Mouse (Mus musculus) layer of hippocampus, postnatal 10 days (tissue): ENCODE results near the gene Syne2. TPM values are rescaled to one million over a fixed set of nuclear protein-coding genes. Genes with fewer than 3 reads are reported as not detected.

Experiments used
- DNase-seq, 2 experiments: peaks; one replicate each; pipeline ENCODE4 v3.0.0; 2021; ENCODE audit warnings: low spot score in 2 of 2
- total RNA-seq, 2 experiments: library from RNA; stranded (reverse); gene quantifications; 2 replicates each; pipeline ENCODE4 v1.2.3; 2021

Gene Syne2
- total RNA-seq, 2 experiments from 2014 or later = 29.2 to 29.4 TPM

DNA sequence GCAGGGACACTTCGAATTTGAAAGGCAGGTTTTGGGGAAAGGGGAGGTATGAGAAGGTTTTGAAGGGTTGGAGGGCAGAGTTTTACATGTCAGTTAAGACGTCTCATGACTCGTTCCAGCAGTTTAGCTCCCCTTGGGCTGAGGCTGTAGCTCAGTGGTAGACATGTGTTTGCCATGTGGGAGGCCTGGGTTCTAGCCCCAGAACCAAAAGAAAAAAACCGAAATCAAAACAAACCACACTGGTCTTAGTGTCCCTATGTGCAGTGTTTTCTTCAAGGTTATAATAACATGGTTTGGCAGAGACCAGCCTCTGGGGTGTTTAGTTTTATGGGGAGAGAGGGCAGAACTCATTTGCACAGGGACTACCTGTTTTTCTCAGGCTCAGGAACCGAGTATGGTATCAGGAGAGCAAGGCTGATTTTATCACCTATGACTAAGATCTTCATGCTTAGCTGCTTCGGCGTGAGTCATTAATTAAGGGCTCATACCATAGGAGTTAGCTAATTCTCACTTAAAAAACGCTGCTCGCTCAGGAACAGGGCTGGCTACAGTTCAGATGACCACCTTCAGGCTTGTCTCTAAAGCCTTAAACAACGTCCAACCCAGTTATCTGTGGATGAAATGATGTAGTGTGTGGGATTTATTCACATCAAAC lies 8.9 kb downstream of the Syne2 start:
- DNase-seq = no peak

DNA sequence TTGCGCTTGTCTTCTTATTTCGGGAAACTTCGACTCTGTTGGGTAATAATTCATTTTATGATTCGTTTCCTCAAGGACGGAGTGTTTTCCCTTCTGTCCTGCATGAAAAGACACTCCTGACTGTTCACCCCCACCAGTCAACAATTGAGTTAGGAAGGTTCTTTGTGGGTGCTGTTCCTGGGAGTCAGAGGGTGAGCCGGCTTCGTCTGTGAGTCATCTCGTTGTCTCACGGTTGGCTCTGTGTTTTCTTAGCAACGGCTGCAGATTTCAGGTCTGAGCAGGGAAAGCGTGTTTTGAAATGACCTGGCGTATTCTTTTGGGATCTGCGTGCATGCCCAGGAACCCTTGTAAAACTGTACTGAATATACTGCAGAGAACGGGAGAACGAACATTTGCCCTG lies 9.8 kb downstream of the Syne2 start:
- DNase-seq = no peak

DNA sequence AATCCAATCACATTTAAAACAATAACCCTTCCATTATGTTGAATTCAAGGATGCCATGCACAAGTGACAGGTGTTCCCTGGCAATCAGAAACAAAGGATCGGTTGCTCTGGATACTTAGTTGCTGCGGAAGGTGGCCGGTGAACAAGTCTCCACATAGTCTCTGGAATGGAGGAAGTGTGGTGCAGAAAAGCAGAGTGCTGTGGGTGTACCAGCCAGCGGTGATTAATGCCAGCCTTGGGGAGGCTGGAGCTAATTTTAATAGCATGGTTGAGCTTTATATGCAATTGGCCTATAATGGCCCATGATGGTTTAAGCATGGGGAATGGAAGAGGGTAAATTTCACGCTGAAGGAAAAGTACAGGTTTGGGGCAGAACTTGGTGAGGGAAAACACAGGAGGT lies 11.7 kb downstream of the Syne2 start:
- DNase-seq = no peak

DNA sequence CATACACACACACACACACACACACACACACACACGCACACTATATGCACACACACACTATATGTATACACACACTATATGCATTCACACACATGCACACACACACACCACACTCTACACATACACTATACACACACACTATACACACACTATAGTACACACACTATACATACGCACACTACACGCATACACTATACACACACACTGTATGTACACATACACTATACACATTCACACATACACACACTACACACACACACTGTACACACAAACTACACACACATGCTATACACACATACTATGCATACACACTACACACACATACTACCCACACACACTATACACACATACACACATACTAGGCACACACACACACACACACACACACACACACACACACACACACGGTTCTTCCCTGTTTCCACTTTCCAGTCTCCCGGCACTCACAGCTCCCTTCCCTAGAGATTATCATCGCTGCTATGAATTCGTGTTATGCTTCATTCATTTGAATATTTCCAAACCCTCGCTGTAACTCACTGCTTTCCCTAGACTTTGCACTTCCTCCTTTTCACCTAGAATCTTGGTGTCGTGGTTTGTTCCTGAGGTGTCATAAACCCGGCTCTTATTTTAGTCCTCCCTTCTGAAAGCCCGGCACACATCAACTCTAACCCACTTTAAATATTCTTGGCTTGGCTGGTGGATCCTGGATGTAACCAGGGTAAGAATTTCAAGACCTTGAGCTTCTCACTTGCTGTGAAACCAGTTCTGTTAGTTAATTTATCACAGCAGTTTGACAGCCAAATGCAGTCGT lies 15.4 kb downstream of the Syne2 start:
- DNase-seq = no peak

DNA sequence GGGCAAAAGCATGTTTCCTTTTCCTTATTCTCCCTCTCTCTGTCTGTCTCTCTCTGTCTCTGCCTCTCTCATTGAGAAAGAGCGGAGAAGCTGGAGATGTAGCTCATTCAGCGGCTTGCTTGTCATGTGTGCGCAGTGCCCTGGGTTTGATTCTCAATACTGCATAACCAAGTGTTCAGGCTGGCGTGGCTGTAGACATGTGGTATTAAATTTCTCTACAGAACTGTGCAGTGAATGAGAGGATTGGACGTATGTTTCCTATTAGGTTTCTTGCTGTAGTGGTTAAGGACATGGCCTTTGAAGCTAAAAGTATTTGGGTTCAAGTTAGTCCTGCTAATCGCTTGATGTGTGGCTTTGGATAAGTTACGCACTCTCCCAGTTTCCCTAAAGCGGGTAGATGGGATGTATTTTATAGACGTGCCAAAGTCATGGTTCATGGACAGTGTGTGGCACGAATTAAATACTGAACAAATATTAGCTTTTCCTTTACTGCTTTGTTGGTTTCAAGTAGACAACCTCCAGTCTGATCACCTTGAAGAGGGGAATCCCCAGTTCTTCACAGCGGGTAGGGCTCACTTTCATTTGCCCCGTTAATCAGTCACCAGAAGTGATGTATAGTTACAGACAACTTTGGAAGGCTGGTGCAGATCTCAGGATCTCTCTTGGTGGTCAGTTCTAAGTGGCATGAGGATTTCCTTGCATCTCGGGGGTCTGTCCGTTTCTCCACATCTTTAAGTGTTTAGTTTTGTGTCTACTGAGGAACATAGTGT lies 16.2 kb downstream of the Syne2 start:
- DNase-seq = no peak

DNA sequence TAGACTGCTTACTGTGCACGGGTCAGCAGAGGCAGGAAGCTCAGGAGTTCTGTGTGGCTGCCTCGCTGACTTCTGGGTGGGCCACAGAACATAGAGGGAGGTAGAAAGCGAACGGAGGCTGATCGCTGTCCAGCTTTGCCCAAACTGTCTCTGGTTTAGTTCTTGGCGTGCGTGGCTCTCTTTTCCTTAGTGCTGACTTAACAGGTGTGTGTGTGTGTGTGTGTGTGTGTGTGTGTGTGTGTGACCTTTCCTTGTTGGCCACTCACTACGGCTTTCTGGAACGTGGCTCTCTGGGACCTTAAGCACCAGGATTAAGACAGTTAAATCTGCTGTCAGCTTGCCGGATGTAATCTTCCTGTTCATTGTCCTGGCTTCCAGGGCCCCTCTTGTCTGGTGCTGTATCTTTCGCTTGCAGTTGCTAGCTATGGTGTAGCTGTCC lies 18.6 kb downstream of the Syne2 start:
- no peak for DNase-seq

DNA sequence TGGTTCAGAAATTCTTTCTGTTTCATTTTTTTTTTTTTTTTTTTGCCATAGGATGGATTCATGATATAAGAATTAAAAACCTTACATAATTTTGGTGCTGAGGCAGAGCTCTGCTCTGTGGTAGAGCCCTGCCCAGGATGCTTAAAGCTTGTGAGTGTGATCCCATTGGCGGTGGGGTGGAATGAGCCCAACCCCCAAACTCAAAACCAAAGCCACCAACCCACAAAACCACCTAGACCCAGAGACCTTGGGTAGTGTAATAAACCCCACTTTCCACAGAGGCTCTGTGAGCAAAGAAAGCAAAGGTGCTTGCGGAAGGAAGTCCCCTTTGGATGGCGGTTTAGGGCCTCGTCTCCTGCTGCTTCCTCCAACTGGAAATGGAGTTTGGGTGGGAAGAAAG lies 19.5 kb downstream of the Syne2 start:
- no peak for DNase-seq

DNA sequence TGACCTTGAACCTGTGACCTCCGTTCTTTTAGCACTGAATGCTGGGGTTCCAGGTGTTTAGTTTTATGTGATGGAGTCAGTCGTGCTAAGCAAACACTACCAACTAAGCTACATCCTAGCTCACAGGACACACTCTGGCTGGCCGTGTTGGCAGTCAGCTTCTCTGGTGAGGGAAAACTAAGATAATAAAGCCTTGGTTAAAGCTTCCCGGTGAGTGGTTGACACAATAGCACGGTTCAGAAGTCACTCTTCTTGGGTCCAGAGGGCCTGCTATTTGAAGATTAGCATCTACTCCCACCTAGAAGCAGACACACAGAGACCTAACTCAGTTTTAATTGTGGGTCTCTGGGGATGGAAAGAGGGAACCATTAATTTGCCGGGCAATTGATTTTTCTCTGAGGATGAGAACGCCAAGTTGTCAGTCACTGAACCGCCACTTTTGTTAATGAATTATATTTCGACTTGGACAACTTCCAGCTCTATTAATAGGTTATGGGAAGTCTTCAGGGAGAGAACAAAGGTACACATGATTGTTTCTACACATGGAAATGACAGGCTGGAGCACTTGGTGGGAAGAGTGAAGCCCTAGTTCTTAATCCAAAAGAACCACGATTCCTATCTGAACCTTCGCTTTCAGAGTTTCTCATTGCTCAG lies 21.3 kb downstream of the Syne2 start:
- DNase-seq = no peak

DNA sequence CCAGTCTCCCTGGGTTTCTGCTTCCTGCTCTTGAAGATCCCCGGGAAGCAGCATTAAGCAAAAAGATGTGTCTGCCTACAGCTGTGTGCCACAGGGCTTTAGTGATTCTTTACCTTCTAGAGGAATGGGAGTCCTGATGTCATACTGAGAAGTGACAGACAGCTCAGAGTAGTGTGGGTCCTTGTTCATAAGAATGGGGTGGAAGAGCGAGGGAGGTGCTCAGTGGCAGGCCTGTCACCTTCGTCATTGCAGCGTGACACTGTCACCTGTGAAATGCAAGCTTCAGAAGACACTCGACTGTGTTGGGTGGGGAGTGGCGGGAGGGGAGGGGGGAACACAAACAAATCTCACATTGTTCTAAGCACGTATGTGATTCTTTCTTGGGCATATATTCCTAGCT lies 23.2 kb downstream of the Syne2 start:
- no peak for DNase-seq

DNA sequence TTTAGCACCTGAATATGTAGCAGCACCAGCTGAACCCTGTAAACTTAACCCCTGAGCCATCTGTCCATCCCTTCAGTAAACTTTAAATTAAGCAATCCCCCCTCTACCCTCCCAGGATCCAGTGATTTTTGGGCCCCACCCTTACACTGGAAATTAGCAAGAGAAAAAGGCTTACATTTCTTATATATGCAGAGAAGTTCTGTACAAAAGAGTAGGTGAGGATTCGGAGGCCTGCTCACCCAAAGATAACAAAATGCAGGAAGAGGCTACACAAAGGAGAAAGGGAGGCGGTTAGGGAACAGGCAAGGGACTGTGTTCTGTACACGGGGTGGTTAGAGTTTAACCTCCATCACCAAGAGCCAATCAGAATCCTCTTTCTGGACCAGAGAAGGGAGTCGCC lies 26.4 kb downstream of the Syne2 start:
- DNase-seq = no peak

DNA sequence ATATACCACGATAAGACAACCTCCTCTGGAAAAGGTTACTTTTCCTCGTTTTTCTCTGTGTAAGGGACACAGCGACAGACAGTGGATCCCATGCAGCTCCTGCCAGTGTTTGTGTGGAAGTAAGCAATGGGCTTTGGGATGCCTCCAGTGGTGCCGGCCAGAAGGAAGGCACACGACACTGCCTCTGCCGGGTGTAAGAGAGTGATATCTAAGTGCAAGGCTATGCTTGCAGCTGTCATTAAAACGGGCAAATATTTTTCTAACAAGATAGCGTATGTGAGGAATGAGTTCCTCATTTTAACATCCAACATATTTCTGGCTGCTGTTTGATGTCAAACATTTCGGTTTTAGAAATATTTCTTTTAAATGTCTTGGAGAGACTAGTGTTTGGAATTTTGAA lies 27.1 kb downstream of the Syne2 start:
- DNase-seq = no peak

DNA sequence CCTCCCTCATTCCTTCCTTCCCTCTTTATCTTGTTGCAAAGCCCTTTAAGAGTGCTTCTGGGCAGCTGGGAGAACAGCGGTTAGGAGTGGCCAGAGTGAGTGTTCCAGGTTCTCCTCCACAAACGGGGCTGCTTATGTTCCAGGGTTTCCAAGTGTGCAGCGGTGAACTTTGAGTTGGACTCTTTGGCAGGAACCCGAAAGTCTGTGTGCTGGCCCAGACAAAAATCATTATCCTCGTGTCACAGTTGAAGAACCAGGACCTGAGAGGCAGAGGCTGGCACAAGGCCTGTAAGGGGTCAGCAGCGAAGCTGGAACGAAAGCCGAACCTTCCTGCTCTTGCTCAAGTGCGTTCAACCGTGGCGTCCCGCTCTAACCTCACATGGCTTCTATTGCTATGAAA lies 28.6 kb downstream of the Syne2 start:
- no peak for DNase-seq

DNA sequence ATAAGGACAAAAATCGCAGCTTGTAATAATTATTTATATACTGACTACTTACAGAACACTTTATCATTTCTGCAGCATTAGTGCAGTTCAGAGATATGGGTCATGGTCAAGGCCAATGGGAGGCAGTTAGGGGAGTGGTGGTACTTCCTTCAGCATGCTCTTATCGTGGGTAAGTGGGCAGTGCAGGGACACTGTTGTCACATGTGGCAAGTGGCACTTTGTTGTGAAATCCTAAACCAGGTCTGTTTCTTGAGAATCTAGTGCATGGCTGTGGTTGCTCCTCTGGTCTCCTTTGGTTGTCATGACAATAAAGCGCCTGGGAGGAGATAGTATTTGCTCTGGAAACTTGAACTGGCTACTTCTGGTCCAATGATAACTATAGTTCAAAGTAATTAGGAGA lies 32.3 kb downstream of the Syne2 start:
- no peak for DNase-seq

DNA sequence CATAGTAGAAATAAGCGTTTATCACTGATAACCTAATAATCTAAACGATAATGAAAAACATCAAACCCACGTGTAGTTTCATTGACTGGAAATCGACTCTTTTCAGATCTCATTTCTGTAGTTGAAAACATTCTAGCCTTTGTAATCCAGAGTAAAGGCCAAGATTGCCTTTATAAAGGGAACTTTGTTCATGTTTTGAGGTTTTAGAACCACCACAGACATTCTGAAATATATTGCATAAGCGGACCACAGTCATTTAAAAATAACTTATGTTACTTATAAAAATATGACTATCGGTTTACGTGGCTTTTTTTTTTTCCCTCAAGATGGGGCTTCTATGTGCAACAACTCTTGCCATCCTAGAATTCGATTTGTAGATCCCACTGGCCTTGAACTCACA lies 33.5 kb downstream of the Syne2 start:
- DNase-seq = no peak

DNA sequence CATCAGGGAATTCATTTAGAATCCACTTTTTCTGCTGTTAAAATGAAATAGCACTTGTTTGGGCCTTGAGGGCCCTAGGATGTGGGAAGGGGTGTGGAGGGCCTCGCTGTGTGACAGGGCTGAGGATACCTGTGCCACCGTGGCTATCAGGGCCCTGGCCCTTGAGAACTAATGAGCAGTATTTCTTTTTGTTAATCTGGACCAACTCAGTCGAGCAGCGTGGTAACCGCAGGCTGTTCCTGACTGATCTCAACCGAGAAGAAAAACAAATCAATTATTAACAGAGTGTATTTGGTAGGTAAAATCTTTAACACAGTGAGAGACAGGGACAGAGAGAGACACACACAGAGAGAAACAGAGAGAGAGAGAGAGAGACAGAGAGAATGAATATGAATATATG lies 34.5 kb downstream of the Syne2 start:
- no peak for DNase-seq

DNA sequence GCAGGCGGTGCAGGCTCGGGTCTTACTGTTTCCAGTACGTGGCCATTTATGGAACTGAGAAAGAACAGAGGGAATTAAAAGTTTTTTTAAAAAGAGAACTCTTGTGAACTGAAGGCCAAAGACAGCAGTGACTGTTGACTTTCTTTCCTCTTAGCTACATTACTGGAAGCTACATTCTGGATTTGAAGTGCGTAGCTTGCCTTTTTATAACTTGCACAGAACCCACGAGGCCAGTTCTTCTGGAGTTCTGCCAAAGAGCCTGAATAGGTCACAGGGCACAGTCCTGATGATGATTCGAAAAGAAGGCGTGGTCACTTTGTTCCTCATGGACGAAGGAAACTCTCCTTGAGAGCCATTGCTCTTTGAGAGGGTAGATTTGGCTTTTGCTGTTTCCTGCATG lies 35.6 kb downstream of the Syne2 start:
- no peak for DNase-seq

DNA sequence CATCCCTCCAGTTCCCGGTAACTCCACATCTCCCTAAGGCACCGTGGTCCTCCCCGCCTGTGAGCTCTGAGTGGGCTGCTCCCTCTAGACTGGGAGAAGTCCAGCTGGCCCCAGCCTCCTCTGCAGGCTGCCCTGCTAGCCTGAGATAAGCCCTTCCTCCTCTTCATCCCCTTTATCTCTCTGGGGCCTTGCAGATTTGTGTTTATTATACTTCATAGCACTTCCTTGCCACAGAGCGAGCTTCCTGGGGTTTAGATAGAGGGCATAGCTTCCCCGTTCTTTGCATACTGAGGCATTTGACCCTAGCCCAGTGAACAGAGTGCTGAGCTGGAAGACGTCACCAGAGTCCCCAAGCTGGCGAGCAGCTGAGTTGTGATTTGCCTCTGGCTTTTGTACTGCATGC lies 37.1 kb downstream of the Syne2 start:
- no peak for DNase-seq

DNA sequence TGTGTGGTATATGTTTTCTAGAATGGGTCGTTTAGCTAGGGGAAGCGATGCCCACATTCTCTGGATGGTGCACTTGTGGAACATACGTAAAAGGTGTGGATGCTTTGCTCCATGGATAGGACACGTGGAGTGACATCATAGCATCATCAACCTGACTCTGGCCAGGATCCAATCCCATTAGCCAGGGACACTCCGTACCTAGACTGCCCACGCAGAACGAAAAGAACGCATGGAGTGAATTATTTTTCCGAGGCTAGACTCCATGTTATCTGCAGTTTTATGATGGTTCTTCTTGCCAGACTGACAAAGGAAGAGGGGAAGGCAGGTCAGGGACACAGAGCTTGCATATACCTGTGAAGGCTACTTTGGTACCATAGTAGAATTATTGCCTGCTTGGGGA lies 37.7 kb downstream of the Syne2 start:
- DNase-seq = no peak

DNA sequence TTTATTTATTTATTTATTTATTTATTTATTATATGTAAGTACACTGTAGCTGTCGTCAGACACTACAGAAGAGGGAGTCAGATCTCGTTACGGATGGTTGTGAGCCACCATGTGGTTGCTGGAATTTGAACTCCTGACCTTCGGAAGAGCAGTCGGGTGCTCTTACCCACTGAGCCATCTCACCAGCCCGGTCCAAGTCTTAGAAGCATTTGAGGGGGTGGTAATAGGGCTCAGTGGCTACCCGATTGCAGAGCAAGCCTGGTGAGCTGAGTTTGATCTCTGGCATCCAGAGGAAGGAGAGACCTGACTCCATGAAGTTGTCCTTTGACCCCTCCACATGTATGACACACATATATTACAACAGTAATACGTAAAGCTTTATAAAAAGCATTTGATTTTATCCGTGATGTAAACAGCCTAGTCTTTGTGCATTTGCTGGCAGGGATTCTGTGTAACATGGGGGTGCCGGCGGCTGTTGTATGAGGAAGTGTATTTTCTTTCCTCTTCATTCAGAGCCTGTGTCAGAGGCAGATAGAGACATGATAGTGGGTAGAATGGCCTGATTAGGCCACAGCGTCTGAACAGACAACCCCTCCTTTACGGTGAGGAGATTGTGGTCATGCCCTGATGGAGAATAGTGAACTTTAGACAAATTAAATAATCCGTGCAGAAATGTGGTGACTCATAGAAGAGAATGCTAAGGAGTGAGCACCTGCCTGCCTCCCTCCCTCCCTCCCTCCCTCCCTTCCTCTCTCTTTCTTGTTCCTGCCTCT lies 38.3 kb downstream of the Syne2 start:
- no peak for DNase-seq

DNA sequence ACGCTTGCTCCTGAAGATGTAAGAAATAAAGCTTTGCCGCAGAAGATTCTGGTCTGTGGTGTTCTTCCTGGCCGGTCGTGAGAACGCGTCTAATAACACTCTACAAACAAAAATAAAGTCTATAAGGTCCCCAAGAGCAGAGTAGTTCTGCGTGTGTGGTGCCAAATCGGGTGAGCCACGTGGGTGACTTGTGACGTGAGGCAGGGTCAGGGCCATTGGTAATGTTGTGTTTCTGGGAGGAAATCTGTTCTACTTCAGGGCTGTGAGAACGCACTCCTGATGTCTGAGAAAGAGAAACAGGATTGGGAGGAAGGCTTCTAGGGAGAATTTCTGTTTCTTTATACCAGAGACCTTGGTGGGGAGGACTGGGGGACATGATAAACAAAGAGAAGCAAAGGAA lies 42.0 kb downstream of the Syne2 start:
- no peak for DNase-seq

DNA sequence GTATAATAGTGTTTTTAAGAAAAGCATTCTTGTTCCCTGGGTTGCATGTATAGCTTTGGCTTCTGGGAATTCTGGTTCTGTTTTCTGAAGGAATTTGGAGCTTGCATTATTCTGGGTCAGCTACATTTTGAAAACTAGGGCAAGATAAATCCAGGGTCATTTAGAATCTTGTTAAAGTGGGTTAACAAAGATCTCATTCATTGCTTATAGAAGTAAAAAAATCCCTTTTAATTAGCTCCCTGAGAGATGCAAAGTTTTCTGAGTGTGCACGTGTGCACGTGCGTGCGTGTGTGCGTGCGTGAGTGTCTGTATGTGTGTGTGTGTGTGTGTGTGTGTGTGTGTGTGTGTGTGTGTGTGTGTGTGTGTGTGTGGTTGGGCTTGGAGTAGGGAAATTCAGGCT lies 42.9 kb downstream of the Syne2 start:
- no peak for DNase-seq
